Mouse (Mus musculus) mature B cell (primary cell): ENCODE data around the gene Htr2c.

Experiments used
- in situ Hi-C: fragments of 300-500 bp; cut with MboI; formaldehyde crosslinking; loops from 2 replicates; pipeline ENCODE4 v1.14.3; 2019

Htr2c gene

DNA sequence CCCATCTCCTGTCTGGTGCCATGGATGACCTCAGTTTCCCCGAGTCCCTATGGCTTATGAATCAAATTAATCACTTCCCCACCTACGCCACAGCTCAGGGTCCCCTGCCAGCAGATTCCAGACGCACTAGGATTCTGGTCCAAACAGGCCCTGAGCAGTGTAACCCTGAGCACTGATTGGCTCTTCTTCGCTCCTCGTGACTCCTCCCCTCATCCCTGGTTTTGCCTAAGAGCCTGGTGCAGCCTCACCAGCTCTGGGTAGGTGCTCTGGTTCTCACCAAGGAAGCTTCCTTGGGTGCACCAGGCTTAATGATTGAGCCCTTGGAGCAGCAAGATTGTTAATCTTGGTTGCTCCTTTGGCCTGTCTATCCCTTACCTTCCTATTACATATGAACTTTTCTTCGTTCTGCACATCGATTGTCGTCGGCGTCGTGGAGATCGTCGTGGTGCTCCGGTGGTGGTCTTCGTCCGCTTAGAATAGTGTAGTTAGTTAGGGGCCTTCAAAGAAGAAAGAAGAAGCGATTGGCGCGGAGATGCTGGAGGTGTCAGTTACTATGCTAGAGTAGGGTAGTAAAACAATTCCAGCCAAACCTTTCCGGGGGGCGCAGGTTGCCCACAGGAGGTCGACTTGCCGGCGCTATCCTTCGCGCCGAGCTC is at the start of gene Htr2c:
Gene Htr2c, plus strand, starts transcription at position 256 of the 656 bp plus-strand sequence.
- in situ Hi-C loops = no loop called here

DNA sequence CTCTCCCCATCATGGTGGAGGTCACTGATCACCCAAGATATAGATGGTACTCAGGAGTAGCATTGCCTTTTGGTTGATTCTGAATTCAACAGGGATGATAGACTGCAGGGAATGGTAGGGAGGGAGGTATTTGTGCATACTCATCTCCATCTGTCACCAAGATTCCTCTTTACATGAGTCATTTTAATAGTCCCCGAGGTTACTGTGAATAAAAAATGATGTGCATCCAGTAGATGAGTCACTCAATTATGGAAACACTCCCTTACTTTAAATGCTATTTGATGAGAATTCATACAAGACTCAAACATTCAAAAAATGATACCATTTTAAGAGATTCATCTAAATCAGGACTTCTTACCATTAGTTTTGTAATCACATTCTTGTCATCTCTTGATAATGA is 34.1 kb upstream of the Htr2c start:
- in situ Hi-C loops = no loop called here

DNA sequence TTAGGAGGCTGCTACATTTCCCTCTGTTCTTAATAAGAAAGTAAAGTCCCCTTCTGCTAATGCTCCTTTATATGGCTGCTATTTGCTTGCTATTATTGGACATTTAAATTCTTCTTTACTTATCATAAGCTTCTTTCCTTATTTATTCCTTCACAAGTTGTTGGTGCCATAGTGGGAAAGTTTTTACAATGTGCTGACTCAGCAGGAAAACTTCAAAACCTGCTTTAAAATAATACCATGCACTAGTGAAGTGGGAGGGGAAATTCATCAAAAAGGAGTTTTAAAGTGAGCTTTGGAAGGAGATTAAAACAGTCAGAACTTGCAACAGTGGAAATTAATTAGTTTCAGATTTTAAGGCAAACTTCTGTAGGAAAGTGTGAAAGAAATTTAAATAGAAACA is 26.0 kb upstream of the Htr2c start:
- in situ Hi-C loops = no loop called here

DNA sequence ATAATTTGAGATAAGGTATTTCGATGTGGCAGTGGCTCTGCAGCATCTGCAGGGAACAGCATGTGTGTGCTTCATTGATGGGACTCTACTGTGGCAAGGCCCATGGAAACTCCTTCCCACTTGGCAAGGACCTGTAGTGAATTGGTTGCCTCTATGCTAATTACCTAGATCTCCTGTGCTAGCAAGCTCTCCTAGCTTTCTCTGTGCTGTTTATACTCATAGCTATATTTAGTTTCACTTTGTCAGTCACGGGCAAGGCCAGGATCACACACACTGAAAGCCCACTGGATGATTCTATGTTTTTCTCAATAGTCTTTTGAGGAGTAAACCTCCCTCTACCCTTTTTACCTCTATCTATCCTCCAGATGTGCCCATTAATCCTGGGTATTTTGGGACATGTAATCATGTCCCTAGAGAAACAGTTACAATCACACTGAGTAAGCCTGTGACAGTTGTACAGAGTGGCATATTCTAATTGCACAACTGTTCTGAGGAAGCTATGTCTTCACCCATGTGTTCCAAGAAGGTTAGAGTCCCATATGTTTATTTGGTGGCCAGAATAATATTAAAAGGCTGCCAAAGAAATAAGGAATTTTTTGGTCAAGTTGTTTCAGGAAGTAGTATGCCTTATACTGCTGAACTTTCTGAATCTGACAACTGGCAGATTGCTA is 16.0 kb upstream of the Htr2c start:
- in situ Hi-C loops = no loop called here

DNA sequence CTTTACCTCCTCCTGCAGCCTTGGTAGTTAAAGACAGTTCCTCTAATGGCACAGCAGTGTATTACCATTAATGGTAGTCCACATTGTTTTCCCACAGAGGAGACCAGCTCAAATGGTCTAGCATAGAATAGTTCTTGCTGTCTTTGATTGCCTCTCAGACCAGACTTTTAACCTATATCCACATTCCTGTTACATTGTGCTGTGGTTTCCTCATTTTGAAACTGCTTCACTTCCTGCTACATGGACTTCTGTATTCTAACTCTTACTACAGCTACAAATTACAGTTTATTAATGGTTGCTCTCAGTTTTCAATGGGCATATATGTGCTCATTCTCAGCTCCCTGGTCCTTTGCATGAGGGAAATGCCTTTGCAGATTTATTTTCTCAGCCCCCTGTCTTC is 15.3 kb upstream of the Htr2c start:
- in situ Hi-C loops = no loop called here

DNA sequence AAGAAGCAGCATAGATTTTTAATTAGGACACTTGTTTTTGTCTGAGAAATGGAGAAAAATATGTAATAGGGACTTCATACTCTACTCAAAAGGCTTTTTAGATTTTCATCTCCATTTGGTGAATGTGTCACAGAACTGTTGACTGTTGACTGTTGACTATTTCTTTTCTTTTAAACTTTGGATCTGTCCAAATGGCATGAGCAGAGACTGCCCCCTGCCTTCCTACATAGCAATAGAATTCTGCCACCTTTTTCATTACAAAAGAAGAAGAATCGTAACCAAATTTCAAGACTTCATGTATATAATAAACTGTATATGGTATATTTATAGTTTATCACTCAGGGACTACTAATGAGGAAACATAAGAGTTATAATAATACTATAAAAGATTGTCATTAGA is 3.7 kb upstream of the Htr2c start:
- in situ Hi-C loops = no loop called here

DNA sequence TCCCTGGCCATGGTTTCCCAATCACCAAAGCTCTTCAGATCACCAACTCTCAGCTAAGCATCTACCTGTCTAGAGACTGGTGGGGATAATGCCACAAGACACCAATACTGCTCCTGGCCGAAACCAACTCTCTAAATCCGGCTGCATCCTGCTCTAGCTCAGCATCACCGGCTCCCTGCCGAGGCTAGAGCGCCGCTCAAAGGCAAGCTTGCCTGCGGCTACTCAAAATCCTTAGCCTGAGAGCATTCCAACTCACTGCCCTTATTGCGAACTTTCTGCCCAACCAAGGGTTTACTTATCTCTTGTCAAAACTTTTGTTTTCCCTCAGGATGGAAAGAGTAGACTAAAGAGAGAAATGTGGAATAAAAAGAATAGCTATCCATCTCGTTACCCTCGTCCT is 2.4 kb upstream of the Htr2c start:
- in situ Hi-C loops = no loop called here

DNA sequence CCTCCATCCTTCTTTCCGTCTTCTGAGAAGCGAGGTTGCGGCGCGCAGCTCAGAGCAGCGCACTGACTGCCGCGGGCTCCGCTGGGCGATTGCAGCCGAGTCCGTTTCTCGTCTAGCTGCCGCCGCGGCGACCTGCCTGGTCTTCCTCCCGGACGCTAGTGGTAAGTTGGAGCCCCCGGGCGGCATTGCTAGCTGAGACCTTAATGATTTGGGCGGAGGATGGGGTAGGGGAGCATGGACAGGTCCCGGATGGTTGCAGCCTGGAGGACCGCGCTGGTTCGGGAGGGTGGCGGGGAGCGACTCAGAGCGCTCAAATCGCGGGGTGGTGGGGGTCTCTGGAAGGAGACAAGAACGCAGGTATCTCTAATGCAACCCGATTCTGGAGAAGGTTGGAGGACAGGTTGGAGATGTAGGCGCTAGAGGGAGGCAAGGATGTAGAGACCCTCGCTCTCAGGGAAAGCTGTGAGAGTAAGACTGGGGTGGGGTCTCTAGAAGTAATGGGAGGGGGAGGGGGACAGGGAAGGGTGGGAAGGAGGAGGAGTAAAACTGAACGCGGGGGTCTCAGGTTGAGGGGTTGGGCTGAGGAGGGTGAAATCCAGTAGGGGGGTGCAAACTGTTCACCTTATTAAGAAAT is 718 bp downstream of the Htr2c start:
- in situ Hi-C loops = no loop called here

DNA sequence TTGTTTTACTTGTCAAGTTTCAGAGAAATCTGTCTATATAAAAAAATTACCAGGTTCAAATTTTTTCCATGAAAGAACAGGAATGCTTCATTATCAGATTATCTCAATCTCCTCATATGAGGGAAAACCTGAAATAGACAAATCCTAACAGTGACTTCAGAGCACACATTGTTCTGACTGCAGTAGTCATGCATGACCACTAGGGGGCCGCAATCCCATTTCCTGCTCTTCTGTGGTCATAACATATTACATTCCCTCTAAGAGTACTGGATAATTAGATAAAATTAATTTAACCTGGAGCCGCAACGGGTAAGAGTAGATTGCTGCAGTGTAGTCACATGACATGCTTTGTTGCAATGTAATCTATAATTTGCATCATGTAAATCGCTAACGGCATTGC is 17.6 kb downstream of the Htr2c start:
- in situ Hi-C loops = no loop called here

DNA sequence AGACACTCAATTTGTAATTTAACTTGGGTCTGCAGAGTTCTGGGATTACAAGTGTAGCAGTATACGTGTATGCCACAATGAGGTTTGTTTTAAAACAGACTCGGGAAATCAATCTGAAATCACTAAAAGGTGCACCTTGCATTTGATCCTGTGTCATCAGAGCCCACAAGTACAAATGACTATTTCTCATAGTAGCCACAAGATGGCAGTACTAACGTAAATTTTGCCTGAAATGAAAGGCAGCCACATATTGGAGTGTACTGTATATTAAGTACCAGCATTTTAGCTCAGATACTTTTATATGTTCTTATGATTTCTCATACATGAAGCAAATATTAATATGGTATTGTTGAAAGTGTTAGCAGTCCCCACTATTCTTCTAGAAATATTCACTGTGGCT is 93.4 kb downstream of the Htr2c start:
- in situ Hi-C loops = no loop called here

DNA sequence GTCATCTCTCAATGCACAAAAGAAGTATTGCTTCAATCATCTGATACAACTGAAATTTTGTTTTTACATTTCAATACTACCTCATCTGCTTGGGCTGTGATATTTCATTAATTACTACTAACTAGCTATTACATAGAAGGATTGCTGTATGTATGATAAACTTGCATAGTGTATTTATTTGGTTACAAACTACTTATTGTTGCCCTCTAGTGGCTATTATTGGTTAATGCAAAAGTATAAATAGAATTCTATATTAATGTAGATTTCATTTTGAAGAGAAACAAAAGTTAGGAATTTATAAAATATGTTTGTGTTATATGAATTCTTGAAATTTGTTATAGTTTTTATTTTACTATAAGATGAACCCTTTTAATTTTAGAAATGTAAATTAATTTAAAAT is 109.3 kb downstream of the Htr2c start:
- in situ Hi-C loops = no loop called here

DNA sequence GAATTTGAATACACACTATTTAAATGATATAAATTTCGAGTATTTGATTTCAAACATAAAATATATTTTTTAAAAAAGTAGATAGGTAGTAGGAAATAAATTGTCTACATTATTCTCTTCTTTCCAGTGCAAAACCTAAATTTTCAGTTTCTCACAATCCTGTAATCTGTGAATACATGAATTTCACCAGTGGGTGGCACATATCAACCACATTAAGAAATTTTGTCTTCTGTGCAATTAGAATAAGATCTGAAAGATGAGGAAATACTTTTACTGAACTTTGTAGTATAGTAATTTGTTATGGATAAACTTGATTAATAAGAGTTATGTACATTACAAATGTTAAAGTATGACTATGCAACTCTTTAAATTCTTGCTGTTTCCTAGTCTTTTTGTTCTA is 156.8 kb downstream of the Htr2c start:
- in situ Hi-C loops = no loop called here

DNA sequence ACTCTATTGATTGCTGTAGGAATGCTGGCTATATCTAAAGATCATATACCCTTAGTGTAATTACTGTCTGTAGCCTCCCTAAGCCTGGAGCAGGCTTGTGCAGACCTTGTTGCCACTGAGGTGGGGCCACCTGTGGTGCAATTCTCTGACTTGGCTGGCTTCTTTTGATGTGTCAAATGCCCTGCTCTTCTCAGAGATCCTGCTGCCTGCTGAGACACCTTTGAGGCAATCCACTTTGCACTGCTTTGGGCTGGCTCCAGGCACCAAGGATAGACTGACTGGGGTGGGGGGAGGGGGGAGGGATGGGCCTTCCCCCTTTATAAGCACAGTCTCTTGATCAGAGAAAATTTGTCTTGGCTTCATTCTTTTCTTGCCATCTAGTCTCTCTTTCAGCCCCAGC is 252.9 kb downstream of the Htr2c start:
- in situ Hi-C loops = no loop called here

DNA sequence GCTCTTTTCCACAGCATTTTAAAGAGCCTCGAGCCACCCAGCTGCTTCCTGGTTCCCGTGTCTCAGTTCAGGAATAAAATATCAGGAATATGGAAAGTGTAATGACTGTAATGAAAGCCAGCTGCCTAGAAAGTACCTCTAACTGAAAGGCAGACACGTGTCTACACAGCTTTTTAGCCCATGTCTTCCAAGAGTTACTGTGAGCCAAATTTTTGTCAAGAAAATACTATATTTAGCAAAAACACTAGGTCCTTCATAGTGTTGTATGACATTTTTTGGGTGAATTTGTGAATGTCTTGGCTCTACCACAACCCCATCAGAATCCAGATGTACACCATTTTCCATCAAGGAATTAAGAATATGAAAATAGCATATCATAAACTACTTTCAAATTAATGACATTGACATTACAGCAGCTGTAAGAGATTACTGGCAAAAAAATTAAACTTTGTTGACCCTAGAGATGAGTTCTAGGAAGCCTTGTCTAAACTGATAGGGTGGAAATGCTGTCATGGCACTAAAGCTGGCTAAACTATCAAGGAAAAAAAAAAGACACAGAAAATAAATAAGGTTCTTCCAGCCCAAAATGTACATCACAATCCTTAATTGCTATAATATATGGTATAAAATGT is 255.2 kb downstream of the Htr2c start:
- in situ Hi-C loops = no loop called here

DNA sequence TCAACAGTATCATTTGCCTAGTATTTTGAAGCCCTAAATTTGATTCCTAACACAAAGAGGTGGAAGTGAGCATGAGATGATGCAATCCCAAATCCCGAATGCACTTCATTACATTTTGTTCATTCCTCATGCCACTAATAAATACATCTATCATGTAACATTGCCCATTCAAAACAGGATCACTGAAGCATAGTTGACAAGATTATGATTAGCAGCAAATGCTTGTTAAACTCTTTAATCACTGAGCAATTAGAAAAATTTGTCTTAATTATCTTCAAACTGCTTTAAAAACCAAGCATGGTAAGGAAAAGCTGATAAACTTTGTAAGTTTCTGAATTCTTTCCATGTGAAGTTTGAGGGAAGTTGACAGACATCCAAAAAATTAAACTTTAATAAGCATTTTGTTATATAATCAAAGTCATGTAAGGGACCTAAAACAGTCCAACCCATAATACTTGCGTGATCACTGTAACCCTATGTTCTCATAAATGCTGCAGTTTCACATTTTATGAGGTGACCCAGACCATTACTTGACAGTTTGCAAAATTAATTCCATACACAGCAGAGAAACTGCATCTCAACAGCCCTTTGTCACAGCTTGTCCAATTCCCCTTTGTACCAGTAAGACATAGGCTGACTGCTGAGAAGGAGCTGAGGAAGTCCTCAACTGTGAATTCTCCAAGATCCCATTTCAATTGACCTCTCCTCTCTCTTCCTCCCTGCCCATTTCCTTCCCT is 276.7 kb downstream of the Htr2c start:
- in situ Hi-C loops = no loop called here
